Mouse (Mus musculus) T-helper 17 cell (primary cell): ENCODE data around the gene Glis3.

ENCODE experiments used
- in situ Hi-C, 2 experiments: fragments of 300-600 bp; cut with MboI, MseI; formaldehyde crosslinking; loops; 1 replicate in 1 of 2; 2 replicates in 1 of 2; pipeline ENCODE4 v1.15.1; 2025; ENCODE audit warnings: high pct_unique_total_duplicates in 2 of 2

Gene Glis3

GRCm38 (mm10) chr19:28538813-28539212, 141.1 kb downstream of the Glis3 start:
- in situ Hi-C loops = no loop called here

DNA sequence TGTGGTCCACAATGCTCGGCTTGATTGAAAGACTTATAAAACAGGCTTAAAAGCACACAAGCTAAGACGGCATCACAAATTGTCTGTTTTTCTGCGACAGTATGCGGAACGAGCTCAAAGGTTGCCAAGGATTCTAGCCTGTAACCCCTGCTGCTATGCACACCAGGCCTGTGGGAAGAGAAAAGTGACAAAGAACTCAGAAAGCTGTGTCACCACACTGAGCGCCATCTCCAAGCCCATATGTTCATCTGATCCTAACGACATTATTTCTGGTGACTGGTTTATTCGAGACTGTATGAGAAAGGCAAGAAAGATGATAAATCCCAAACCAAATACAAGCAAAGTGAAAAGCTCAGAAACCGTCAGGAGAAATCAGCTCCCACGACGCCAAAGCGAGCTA, 144.9 kb downstream of the Glis3 start:
- in situ Hi-C loops = no loop called here

DNA sequence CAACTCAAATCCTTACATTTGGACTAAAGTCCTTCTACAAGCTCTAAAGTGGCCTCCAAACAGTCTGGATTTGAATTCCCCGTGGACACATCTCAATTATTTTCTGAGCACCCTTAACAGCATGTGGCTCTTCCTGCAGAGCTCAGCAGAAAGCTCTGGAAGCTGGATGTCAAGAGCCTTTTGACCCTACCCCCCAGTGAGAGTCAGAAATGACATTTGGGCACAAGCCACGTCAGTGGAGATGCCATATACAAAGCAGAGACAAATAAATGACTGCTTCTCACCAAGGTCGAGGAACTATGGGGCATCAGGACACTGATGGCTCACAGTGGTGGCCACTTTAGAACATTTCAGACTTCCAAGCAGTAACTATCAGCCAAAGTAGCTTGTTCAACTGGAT, 146.3 kb downstream of the Glis3 start:
- in situ Hi-C loops = no loop called here

DNA sequence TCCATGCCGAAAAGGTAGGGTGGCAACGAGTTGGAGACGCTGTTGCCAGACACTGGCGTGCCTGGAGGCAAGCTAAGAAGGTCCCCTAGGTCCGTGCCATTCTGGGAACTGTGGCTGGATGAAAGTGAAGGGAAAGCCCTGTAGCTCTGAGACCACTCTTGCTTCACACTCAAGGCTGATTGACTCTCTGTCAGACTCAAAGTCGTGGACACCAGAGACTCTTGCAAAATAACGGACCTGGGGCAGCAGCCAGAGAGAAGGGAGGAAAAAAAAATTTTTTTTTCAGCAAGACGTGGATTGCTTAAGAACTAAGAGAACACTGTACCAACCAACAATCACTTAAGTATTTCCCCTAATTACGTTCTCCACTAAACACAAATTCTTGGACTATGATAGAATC, 148.1 kb downstream of the Glis3 start:
- in situ Hi-C loops = no loop called here

GRCm38 (mm10) chr19:28530846-28531245, 149.0 kb downstream of the Glis3 start:
- in situ Hi-C loops = no loop called here

GRCm38 (mm10) chr19:28529006-28529405, 150.9 kb downstream of the Glis3 start:
- in situ Hi-C loops = loop anchor here in 1 of 2 experiments (10.0 kb wide), 1 partner anchor 364 kb away; no protein-coding TSS in a partner anchor

DNA sequence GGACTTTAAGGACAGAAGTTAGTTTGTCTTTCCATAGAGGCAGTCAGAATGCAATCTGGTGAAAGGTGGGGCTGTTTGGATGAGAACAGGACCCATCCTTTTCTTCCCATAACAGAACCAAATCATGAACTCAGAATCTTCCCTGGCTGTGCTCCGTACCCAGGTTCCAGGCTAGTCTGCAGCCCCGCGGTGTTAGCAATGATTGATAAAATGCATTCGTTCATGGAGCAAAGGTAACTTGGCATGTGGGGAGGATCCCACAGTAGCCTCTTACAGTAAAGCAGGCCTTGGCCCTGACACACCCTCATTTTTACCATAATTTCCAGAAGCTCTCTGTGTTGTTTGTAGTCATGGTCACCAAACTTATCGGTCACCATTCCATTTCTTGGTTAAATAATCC, 152.4 kb downstream of the Glis3 start:
- in situ Hi-C loops = loop anchor here in 1 of 2 experiments (10.0 kb wide), 1 partner anchor 363 kb away; no protein-coding TSS in a partner anchor

DNA sequence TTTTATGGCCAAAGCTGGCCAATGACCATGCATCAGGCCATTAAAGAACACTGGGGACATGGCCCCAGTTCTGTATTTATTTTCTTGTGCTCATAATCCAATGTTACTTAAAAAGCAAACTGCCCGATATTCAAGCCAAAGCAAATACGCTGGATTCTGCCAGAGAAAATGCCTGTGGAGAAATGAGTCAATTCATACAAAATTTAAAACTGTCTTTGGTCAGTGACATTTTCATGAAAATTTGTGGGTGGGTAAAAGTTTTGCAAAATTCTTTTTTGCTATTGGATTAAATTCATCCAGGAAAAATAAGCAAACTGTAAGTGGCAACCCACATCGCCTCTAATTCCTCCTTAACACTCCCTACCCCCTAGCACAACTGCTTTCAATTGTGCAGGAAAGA, 154.5 kb downstream of the Glis3 start:
- in situ Hi-C loops = loop anchor here in 1 of 2 experiments (10.0 kb wide), 1 partner anchor 361 kb away; no protein-coding TSS in a partner anchor

DNA sequence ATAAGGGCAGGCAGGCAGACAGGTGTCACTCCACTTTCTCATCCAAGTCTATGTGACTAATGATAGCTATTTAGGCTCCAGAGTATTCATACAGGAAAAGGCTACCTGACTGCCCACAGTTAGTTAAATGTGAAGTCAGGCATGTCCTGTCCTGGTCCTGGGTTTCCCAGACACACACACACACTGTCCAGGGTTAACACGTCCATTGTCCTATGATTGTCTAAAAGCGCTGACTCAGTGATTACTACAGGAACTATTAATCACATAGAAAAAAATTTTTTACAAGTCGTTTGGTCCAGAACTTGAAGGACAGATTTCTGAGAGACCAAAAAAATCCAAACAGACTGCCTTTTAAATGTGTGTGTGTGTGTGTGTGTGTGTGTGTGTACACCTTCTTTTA, 157.6 kb downstream of the Glis3 start:
- in situ Hi-C loops = loop anchor here in 1 of 2 experiments (10.0 kb wide), 1 partner anchor 357 kb away; no protein-coding TSS in a partner anchor

GRCm38 (mm10) chr19:28520761-28521181, 159.1 kb downstream of the Glis3 start:
- in situ Hi-C loops = loop anchor here in 1 of 2 experiments (10.0 kb wide), 1 partner anchor 356 kb away; no protein-coding TSS in a partner anchor

DNA sequence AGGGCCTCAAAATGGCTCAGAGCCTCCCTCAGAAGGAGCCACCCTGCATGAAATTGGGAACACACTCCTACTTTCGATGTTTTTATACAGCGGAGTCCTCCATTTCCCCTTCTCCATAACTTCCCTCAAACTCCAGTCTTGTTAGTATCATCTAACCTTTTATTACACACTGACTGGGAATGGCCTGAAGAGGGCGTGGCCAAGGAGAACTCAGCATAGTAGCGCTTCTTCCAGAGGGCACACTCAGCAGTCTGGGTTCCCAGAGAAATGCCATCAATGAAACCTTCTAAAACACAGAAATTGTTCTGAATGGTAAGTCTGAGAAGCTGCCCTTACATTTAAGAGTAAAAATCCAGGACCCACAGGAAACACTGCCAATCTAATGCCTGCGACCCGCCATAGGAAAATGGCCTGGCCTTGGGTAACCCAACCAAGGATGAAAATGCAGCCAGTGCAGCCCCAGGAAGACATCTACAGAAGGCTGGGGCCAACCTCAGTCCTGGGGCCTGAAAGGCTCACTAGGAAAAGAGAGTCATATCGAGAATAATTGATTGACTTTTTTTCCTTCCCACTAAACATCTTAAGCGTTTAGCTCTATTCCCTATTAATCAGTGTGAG, 159.6 kb downstream of the Glis3 start:
- in situ Hi-C loops = loop anchor here in 1 of 2 experiments (10.0 kb wide), 1 partner anchor 355 kb away; no protein-coding TSS in a partner anchor

DNA sequence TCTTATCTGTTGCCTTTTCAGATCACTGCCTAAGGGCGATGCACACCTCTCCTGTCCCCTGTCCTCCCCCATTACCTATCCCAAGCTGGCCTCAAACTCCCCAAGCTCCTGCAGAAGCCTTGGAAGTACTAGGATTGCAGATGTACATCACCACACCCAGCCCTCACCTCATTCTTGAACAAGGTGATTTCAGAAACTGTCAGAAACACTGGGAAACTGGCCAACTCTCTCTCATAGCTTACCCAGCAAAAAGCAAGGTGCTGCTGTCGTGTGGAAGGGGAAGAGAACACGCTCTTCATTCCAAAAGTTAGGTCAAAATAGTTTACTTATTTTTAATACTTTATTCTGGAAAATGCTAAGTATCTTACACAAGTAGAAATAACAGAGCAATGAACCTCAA, 160.6 kb downstream of the Glis3 start:
- in situ Hi-C loops = no loop called here

DNA sequence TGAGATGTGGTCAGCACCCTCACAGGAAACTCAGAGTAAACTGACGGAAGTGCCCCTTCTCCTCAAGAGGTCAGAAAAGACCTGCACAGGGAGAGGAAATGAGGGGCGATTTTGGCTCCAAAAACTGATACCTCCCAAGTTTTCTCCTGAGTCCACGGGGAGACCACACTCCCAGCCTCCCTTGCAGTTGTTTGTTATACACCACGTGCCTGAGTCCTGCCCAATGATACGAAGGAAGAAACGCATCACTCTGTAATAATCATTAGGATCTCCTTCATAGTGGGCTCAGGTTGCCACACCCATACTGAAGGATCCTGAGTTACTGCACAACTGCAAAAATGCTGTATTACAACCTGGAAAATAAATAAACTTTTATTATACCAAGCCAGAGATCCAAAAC, 161.0 kb downstream of the Glis3 start:
- in situ Hi-C loops = no loop called here

DNA sequence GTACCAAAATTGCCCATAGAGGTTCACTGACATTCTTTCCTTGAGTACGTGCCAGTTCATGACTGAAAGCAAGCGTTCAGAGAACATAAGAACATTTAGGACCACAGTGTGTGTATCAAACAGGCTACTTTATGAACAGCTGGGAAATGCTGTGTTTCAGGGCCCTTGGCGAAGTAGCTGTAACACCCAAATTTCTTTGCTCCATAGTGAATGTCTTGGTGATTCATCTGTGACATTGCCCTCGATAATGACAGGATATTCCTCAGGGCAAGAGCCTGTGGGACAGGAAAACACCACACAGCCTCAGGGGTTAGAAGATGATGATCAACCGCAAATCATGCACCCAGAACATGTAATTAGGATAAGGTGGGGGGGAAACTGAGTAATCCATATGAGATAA, 161.6 kb downstream of the Glis3 start:
- in situ Hi-C loops = no loop called here

DNA sequence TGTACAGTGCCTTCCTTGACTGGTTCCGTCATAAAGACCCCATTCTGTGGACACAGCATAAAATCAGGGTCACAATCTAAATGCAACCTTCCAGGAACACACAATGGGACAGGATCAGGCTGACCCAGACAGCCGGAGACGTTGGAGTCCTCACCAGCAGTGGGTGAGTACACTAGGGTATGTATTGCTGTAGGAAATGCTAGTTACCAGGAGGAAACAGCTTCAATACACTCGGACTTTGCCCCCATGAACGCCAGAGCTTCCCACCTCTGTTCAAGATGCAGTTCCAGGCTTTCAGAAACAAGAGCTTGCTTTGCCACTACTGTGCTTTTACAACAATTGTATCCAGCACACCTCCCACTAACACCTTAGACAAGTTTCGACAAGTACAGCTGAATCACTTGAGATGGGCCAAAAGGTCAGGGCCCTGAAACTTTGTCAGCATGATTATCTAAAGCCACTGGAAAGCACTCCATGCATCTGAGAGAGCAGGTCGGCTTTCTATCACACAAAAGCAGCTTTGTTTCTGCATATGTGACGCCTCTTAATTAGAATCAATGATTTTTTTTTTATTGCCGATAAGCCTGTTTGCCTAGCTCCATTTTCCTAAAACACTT, 162.3 kb downstream of the Glis3 start:
- in situ Hi-C loops = no loop called here

- in situ Hi-C loops = no loop called here
Observed at GRCm38 (mm10) chr19:28516487-28516886, 163.4 kb downstream of the Glis3 start.

- in situ Hi-C loops = no loop called here
Observed at GRCm38 (mm10) chr19:28512475-28512874, 167.4 kb downstream of the Glis3 start.

- in situ Hi-C loops = no loop called here
Observed at GRCm38 (mm10) chr19:28511910-28512309, 168.0 kb downstream of the Glis3 start.

DNA sequence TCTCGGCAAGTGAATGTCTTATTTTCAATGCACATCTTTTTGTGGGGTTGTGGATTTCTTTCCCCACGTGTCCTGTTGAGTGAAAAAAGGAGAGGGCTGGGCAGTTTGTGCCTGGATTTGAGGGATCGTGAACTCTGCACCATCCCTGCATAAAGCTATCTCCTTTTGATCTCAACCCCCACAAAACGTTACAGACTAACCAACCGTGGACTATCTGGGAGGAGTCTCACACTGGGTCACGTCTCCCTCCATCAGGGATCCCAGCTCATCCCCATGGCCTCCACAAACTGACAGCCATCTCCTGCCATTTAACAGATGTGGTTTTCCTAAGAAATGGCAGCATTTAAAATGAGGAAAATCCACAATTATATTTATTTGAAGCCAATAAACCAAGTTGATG, 174.5 kb downstream of the Glis3 start:
- in situ Hi-C loops = no loop called here

DNA sequence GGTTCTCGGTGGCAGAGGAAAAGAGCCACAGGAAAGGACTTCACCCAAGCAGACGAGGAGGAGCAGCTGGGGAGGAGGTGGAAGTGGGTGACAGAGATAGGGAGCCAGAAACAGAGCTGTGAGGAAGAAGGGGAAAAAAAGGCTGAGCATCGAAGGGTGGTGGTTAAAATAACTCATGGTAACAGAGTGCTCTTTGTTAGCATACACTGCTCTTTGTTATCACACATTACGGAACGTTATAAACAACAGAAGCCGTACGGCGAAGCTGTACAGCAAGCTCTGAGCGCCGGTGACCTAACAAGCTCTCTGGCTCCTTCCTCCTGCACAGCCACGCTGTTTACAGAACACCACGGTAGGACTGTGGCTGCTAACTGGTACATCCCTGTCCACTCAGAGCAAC, 176.9 kb downstream of the Glis3 start:
- in situ Hi-C loops = no loop called here

DNA sequence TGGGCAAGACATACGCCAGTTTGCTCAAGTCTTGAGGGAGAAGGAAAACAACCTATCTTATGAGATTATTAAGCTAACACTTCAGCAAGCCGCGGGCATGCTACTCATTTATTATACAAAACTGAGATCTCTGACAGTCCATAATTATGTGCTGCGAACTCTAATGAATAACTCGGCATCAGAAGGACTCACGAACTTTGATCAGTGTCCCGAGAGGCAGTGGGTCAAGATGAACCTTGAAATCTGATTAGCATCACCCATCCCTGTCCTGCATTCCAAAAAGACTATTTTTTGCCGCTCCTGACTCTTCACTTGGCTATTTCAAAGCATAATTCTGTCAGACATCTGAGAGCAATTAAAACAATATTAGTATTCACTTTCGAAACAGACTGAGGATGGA, 178.9 kb downstream of the Glis3 start:
- in situ Hi-C loops = no loop called here

DNA sequence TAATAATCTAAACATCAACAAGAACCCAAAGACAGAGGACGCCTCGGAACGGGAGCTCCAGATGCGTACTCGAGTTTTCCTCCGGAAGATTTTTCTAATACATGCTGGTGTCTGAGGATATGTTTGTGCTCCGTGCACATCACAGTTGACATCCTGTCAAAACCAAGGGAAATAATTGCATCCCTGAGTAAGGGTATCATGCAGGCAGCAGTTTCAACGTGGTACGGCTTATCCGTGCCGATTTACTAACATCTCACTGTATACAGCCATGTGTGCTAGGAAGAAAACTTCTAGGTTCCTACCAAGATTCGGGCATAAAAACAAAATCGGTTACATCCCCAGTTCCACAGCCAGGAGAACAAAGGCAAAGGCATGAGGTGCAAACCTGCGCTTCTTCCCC, 179.4 kb downstream of the Glis3 start:
- in situ Hi-C loops = no loop called here

DNA sequence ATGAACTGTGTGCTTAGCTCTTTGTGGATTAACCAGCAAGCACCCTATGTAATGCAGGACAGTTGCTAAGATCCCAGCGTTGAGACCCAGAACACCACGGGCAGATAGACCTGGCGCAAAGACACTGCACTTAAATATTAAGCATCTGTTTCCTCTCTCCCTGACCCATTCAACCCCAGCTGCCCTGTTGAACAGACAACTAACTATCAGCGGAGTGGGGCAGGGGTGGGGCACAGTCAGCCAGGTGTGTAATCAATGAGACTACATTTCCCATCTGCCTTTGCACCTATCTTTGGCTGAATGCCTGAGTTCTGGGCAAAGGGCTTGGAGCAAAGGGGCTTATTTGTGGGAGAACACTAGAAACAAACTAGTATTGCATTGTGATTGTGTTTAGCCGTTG, 180.1 kb downstream of the Glis3 start:
- in situ Hi-C loops = no loop called here
